Mouse (Mus musculus): ENCODE measurements around the gene Phactr2. TPM values are rescaled to one million over a fixed set of nuclear protein-coding genes. Genes with fewer than 3 reads are reported as not detected.

Gene Phactr2
- polyA plus RNA-seq, 1 experiment from 2014 or later, result 17.5 TPM

GRCm38 (mm10) chr10:13184170-13184766, 289.9 kb downstream of the Phactr2 start:
- Histone ChIP-seq H3K4me2 (replicated peaks) (no peak overlapping the region), H3K4me1 (replicated peaks) (0 out of 2 replicates have a peak, but pooled peaks cover 2% of the 10 kb centered on the region), H3K4me3 (replicated peaks) (no peak overlapping the region), H3K27me3 (replicated peaks) (no peaks in the 10 kb centered on the region), H3K36me3 (peaks cover 24% of the 10 kb centered on the region), H3K9ac (no peak overlapping the region), H3K9me3 (no peaks in the 10 kb centered on the region), H3K27ac (no peak overlapping the region)
- 85% methylated on average over 4 of the region's 4 CpGs for WGBS
- ATAC-seq, result no peak

DNA sequence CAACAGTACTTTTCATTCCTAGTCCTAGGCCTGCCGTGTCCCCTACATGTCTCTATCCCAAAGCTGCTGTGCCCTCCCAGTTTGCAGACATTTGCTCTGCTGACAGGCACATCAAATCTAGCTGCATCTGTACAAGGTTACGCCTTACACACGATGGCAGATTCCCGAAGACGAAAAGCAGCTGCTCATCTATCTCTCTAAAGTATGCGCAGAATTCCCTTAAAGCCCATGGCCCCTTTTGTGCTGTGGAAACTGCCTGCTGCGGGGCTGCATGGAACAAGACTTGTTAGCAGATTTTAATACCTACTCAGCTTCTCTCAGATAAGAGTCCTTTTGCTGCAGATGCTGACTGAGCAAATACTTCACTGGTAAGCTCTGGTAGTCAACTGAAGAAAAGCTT, 294.0 kb downstream of the Phactr2 start:
- no peak overlapping the region for H3K4me3 ChIP-seq (replicated peaks)

DNA sequence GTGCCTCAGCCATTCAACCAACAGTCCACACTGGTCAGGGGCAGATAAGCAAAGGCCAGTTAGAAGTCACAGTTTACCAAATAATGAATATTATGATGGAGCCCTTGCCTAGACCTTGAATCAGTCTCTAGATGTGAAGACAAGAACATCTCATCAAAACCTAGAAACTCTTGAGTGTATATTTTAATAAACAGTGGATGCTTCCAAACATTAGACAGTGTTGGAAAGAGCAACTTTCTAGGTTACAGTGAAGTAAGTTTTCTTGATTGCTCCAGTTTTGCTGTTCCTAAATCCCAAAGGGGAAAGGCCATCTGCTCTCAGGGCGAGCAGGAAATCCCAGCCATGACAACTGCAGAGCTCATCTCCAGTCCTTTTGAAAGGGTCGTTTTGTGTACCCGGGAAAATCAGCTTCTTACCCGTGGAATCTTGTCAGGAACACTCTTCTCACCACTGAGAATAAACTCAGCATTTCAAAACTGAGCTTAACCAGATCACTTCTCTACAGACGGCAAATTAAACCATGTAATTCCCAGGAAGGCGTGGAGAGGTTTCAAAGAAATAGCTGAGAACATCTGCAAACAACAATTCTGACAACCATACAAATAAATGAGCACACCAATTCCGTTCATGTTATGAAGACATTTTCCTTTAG, 296.1 kb downstream of the Phactr2 start, which contains the start of gene Zc2hc1b:
TSS of gene Zc2hc1b (minus strand) at position 51 of the 652 bp plus-strand sequence.
- no peak for ATAC-seq

More for the DNA sequence above, 294.0 kb downstream of the Phactr2 start:
- no peak overlapping the region for H3K4me2 ChIP-seq (replicated peaks)
- no peak for ATAC-seq
- 0 out of 2 replicates have a peak, but pooled peaks cover 2% of the 10 kb centered on the region for H3K4me1 ChIP-seq (replicated peaks)
- H3K27me3 ChIP-seq (replicated peaks), result no peaks in the 10 kb centered on the region
- peaks cover 35% of the 10 kb centered on the region for H3K36me3 ChIP-seq
- no peaks in the 10 kb centered on the region for H3K9me3 ChIP-seq
- no peak overlapping the region for H3K9ac ChIP-seq
- 52% methylated on average over 7 of the region's 7 CpGs for WGBS
- peak overlapping the region; percentile 60; the same call in 1 of the 2 replicates for H3K27ac ChIP-seq

GRCm38 (mm10) chr10:13175866-13176265, 298.3 kb downstream of the Phactr2 start:
- H3K27ac ChIP-seq, result no peak overlapping the region
- whole genome bisulfite sequencing, result 63% methylated on average over 7 of the region's 7 CpGs
- H3K36me3 ChIP-seq, result peaks cover 19% of the 10 kb centered on the region
- no peak overlapping the region for H3K4me2 ChIP-seq (replicated peaks)
- no peak overlapping the region for H3K4me3 ChIP-seq (replicated peaks)
- no peaks in the 10 kb centered on the region for H3K9me3 ChIP-seq
- no peaks in the 10 kb centered on the region for H3K27me3 ChIP-seq (replicated peaks)
- no peak overlapping the region for H3K9ac ChIP-seq
- peaks cover 16% of the 10 kb centered on the region for H3K4me1 ChIP-seq (replicated peaks)
- ATAC-seq, result no peak

More for the DNA sequence above, 296.1 kb downstream of the Phactr2 start, which contains the start of gene Zc2hc1b:
- Histone ChIP-seq H3K36me3 (peaks cover 30% of the 10 kb centered on the region), H3K4me1 (replicated peaks) (0 out of 2 replicates have a peak, but pooled peaks cover 2% of the 10 kb centered on the region), H3K27ac (0 out of 2 replicates have a peak within 1 kb of the TSS, but pooled peaks have one; percentile 18), H3K4me2 (replicated peaks) (no peak within 1 kb of the TSS), H3K27me3 (replicated peaks) (no peaks in the 10 kb centered on the region), H3K9me3 (no peaks in the 10 kb centered on the region), H3K4me3 (replicated peaks) (no peak within 1 kb of the TSS), H3K9ac (no peak within 1 kb of the TSS)
- WGBS, result 45% methylated on average over 7 of the region's 7 CpGs

- Histone ChIP-seq H3K4me1 (replicated peaks) (peaks cover 18% of the 10 kb centered on the region), H3K27me3 (replicated peaks) (no peaks in the 10 kb centered on the region), H3K9ac (no peak overlapping the region), H3K4me2 (replicated peaks) (no peak overlapping the region), H3K27ac (peak overlapping the region; percentile 64), H3K4me3 (replicated peaks) (no peak overlapping the region), H3K9me3 (no peaks in the 10 kb centered on the region), H3K36me3 (peaks cover 9% of the 10 kb centered on the region; the same call in 1 of the 2 replicates)
- WGBS, result 38% methylated on average over 10 of the region's 10 CpGs
- ATAC-seq, result peak; percentile 63
These were observed 301.4 kb downstream of the Phactr2 start for GRCm38 (mm10) chr10:13172798-13173221.

DNA sequence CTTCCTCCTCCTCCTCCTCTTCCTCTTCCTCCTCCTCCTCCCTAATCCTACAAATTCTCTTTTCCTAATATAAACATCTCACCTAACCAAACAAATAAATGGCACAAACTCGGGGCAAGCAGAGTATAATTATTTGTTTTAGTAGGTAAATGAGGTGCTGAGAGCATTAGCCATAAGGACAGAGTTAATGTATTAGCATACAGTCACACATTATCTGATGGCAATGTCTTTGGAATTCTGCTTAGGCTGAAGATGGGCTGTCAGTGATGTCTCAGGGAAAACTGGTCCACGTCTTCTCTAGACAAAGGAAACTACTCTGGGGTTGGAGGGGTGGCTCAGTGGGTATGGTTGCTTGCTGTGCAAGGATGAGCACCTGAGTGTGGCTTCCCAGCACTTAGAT, 302.8 kb downstream of the Phactr2 start:
- H3K27ac ChIP-seq, result peak overlapping the region; percentile 69

DNA sequence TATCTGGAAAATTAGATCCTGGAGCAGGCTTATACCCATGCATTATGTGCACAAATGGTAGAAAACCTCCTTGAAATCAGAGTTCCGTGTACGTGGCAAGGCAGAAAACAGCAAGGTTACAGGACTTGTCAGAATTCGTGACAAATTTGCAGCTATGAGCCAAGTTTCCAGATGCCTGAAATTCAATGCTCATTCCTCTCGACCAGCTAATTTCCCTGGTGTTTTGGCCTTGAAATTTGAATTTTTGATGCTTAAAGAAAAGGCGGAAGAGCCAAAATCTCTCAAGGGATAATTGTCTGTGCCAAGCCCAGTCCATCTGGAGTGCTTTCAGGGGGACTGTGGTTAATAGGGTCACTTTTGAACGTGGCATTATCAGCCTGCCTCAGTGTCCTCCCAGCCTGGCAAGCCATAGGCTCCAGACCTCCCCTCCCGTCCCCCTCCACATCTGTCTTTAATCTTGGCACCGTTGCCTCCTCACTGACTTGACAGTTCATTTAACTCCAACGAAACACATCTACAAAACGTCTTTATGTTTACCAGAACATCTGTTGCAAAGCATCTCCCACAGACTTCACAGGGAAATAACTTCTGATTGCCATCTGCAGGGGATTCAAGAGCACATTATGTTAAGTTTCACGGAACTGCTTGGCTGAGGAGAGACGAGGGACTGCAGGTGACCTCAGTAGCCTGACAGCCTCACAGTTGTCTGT, 303.3 kb downstream of the Phactr2 start:
- Histone ChIP-seq H3K27ac (peak overlapping the region; percentile 69), H3K9ac (no peak overlapping the region), H3K4me3 (replicated peaks) (no peak overlapping the region), H3K27me3 (replicated peaks) (no peaks in the 10 kb centered on the region), H3K36me3 (no peaks in the 10 kb centered on the region), H3K4me1 (replicated peaks) (peaks cover 18% of the 10 kb centered on the region), H3K9me3 (no peaks in the 10 kb centered on the region), H3K4me2 (replicated peaks) (no peak overlapping the region)
- peak; percentile 50 for ATAC-seq
- WGBS, result 36% methylated on average over 12 of the region's 12 CpGs

More for the DNA sequence above, 302.8 kb downstream of the Phactr2 start:
- Histone ChIP-seq H3K4me3 (replicated peaks) (no peak overlapping the region), H3K4me1 (replicated peaks) (peaks cover 18% of the 10 kb centered on the region), H3K9ac (no peak overlapping the region), H3K9me3 (no peaks in the 10 kb centered on the region), H3K4me2 (replicated peaks) (no peak overlapping the region), H3K27me3 (replicated peaks) (no peaks in the 10 kb centered on the region), H3K36me3 (no peaks in the 10 kb centered on the region; the same call in 1 of the 2 replicates)
- no peak for ATAC-seq
- WGBS, result 39% methylated on average over 2 of the region's 2 CpGs

- no peaks in the 10 kb centered on the region for H3K27me3 ChIP-seq (replicated peaks)
- H3K4me2 ChIP-seq (replicated peaks), result no peak overlapping the region
- peaks cover 18% of the 10 kb centered on the region for H3K4me1 ChIP-seq (replicated peaks)
- H3K27ac ChIP-seq, result 0 out of 2 replicates have a peak overlapping the region, but pooled peaks have one; percentile 54
- 53% methylated on average over 5 of the region's 5 CpGs for WGBS
- H3K9ac ChIP-seq, result no peak overlapping the region
- no peaks in the 10 kb centered on the region for H3K9me3 ChIP-seq
- no peak for ATAC-seq
- no peak overlapping the region for H3K4me3 ChIP-seq (replicated peaks)
- H3K36me3 ChIP-seq, result no peaks in the 10 kb centered on the region
These were observed 305.8 kb downstream of the Phactr2 start for GRCm38 (mm10) chr10:13168461-13168860.

- H3K36me3 ChIP-seq, result no peaks in the 10 kb centered on the region
- no peak overlapping the region for H3K4me2 ChIP-seq (replicated peaks)
- no peaks in the 10 kb centered on the region for H3K9me3 ChIP-seq
- ATAC-seq, result no peak
- H3K27me3 ChIP-seq (replicated peaks), result no peaks in the 10 kb centered on the region
- WGBS, result 78% methylated on average over 4 of the region's 4 CpGs
- no peak overlapping the region for H3K9ac ChIP-seq
- H3K4me1 ChIP-seq (replicated peaks), result no peaks in the 10 kb centered on the region
- no peak overlapping the region for H3K4me3 ChIP-seq (replicated peaks)
- H3K27ac ChIP-seq, result no peak overlapping the region
These were observed 312.2 kb downstream of the Phactr2 start for GRCm38 (mm10) chr10:13162031-13162430.

GRCm38 (mm10) chr10:13160913-13161312, 313.3 kb downstream of the Phactr2 start:
- no peaks in the 10 kb centered on the region for H3K27me3 ChIP-seq (replicated peaks)
- ATAC-seq, result no peak
- H3K36me3 ChIP-seq, result no peaks in the 10 kb centered on the region
- H3K4me1 ChIP-seq (replicated peaks), result no peaks in the 10 kb centered on the region
- no peak overlapping the region for H3K4me2 ChIP-seq (replicated peaks)
- 91% methylated on average over 4 of the region's 4 CpGs for WGBS
- no peak overlapping the region for H3K4me3 ChIP-seq (replicated peaks)
- H3K9me3 ChIP-seq, result no peaks in the 10 kb centered on the region
- no peak overlapping the region for H3K27ac ChIP-seq
- no peak overlapping the region for H3K9ac ChIP-seq

Data from intestine, embryonic 15.5 days (tissue).